Mouse (Mus musculus) megakaryocyte-erythroid progenitor cell, adult 5-6 weeks (primary cell): ENCODE measurements around the gene Snupn. TPM values are rescaled to one million over a fixed set of nuclear protein-coding genes. Genes with fewer than 3 reads are reported as not detected.
"Not testable (repeated sequence)": the region's sequence is repeated elsewhere in the genome, so short reads cannot be mapped to it uniquely, and the experiment has no call there.

Experiments used
- ATAC-seq: replicated peaks from 2 replicates; pipeline ENCODE4 v1.8.0; 2016; ENCODE audit warnings: mild to moderate bottlenecking, inconsistent platforms; ENCODE audit not compliant: severe bottlenecking, poor library complexity, low FRiP score, low TSS enrichment
- total RNA-seq, 2 experiments: library from RNA; stranded (forward) in 1 of 2; stranded (reverse) in 1 of 2; fragments of 200-1000, 215-1000 nt in 1 of 2; fragments of >200 nt in 1 of 2; fragmentation: Nextera tagmentation in 1 of 2; gene quantifications; 2 replicates each; pipeline ENCODE4 v1.2.3; 2014 to 2017

Snupn gene
- total RNA-seq, 2 experiments from 2014 or later: 15.5 to 20.2 TPM

- no peak; the same call in 1 of the 2 replicates for ATAC-seq
These were observed 44.7 kb downstream of the Snupn start for GRCm38 (mm10) chr9:56995198-56996027.

DNA sequence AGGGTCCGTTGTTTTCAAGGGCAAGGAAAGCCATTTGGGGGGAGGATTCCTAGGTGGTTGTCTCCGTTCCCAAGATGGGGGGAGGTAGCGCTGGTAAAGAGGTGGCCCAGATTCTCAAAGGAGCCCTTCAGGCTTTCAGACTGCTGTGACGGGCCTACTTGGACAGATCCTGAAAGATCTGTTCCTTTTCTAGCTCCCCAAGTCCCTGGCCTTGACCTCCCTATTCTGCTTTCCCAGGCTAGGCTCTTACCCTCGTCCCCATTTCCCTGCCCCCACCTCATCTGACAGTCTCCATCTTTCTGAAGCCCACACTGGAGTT is 45.3 kb downstream of the Snupn start:
- ATAC-seq: 0 out of 2 replicates have a peak, but pooled peaks have one; percentile 25

DNA sequence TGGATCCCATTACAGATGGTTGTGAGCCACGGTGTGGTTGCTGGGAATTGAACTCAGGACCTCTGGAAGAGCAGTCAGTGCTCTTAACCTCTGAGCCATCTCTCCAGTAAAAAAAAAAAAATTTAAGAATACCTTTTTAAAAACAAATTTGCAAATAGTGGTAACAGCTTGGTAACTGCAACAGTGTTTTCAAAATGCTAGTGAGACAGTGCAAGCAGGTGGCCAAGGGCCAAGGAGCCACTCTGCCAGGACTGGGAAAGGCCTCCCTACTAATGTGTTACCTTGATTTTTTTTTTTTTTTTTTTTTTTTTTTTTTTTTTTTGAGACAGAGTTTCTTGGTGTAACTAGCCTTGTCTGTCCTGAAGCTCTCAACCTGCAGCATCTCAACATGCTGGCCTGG is 46.5 kb downstream of the Snupn start:
- not testable (repeated sequence) for ATAC-seq

DNA sequence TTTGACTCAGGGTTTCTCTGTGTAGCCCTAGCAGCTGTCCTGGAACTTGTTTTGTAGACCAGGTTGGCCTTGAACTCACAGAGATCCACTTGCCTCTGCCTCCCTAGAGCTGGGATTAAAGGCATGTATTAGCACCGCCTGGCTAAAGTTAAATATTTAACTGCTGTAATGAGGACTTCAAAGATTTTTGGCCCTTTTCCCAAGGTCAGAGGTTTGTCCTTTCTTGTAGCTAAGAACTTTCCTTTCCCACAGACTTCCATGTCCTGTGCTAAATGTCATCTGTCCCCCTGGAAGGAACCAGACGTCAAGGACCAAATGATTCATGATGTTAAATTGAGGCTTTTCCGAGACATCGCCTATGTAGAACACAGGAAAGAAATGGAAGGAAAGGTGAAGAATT is 52.3 kb downstream of the Snupn start:
- no peak for ATAC-seq

GRCm38 (mm10) chr9:57012393-57012792 is 61.7 kb downstream of the Snupn start:
- ATAC-seq: no peak

GRCm38 (mm10) chr9:57012895-57013294 is 62.2 kb downstream of the Snupn start:
- ATAC-seq: no peak

GRCm38 (mm10) chr9:57013756-57014155 is 63.1 kb downstream of the Snupn start:
- no peak for ATAC-seq

DNA sequence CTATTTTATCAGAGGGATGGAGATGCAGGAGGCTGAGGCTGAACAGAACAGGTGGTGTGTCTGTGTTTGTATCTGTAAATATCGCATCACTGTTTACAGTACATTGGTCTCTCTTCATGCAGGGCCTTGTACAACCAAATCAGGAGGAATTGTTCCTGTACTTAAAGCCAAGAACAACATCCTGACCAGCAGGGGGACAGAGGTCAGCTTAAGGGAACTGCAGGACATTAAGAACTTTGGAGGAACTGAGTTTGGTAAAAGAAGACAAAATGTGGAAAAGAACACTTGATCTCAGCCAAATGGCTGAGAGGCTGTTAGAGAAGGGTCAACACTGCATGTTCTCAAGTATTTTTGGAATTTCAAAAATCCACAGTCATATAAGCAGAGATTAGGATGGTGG is 64.1 kb downstream of the Snupn start:
- ATAC-seq: no peak

DNA sequence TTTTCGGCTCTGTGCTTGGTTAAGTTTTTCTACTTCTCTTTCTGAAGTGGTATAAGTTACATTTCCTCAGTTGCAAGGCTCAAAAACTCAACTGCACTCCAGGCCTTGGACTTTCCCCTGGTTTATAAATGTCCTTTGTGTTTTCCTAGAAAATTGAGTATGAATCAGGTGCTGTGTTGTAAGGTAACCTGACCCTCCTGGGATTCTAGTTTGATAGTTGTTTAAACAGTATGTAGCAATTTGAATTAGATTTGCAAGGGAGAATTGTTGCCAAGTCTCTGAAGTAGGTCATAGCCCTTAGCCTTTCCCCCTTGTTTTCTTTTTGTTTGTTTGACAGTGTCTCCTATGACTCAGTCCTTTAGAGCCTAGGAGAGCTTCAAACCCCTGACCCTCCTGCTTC is 67.0 kb downstream of the Snupn start:
- ATAC-seq: no peak

GRCm38 (mm10) chr9:57031756-57032155 is 81.1 kb downstream of the Snupn start:
- ATAC-seq: no peak

Other genes starting within 250 kb of the Snupn start
- gene Lingo1, start 154.4 kb upstream of the Snupn start, total RNA-seq (2014; fragmentation: Nextera tagmentation): not detected in 2 replicates
- gene Lingo1, start 154.4 kb upstream of the Snupn start, total RNA-seq (2017): not detected in 2 replicates
- not detected in 2 replicates for gene Odf3l1, start 86.2 kb upstream of the Snupn start, total RNA-seq (2014; fragmentation: Nextera tagmentation)
- not detected in 2 replicates for gene Odf3l1, start 86.2 kb upstream of the Snupn start, total RNA-seq (2017)
- gene Cspg4, start 85.8 kb upstream of the Snupn start, total RNA-seq (2014; fragmentation: Nextera tagmentation): not detected in 2 replicates
- not detected in 2 replicates for gene Cspg4, start 85.8 kb upstream of the Snupn start, total RNA-seq (2017)
- 2.3 and 2.8 TPM in 2 replicates for gene Snx33, start 22.5 kb upstream of the Snupn start, total RNA-seq (2014; fragmentation: Nextera tagmentation)
- 1.9 and 3.4 TPM in 2 replicates for gene Snx33, start 22.5 kb upstream of the Snupn start, total RNA-seq (2017)
- gene Imp3, start 13.4 kb upstream of the Snupn start, total RNA-seq (2014; fragmentation: Nextera tagmentation): 118 and 148 TPM in 2 replicates
- 108 and 128 TPM in 2 replicates for gene Imp3, start 13.4 kb upstream of the Snupn start, total RNA-seq (2017)
- gene Ptpn9, start 44.0 kb downstream of the Snupn start, total RNA-seq (2014; fragmentation: Nextera tagmentation): 7.2 and 9.2 TPM in 2 replicates
- gene Ptpn9, start 44.0 kb downstream of the Snupn start, total RNA-seq (2017): 8.2 and 8.4 TPM in 2 replicates
- 65.6 and 111 TPM in 2 replicates for gene Sin3a, start 121.2 kb downstream of the Snupn start, total RNA-seq (2014; fragmentation: Nextera tagmentation)
- 108 and 111 TPM in 2 replicates for gene Sin3a, start 121.2 kb downstream of the Snupn start, total RNA-seq (2017)
- gene Man2c1, start 179.8 kb downstream of the Snupn start, total RNA-seq (2014; fragmentation: Nextera tagmentation): 83.6 and 95.2 TPM in 2 replicates
- 38.8 and 64.8 TPM in 2 replicates for gene Man2c1, start 179.8 kb downstream of the Snupn start, total RNA-seq (2017)
- gene Neil1, start 197.4 kb downstream of the Snupn start, total RNA-seq (2014; fragmentation: Nextera tagmentation): 12.2 and 12.5 TPM in 2 replicates
- 2.8 and 3.5 TPM in 2 replicates for gene Neil1, start 197.4 kb downstream of the Snupn start, total RNA-seq (2017)
- 103 and 234 TPM in 2 replicates for gene Commd4, start 207.5 kb downstream of the Snupn start, total RNA-seq (2014; fragmentation: Nextera tagmentation)
- 159 and 165 TPM in 2 replicates for gene Commd4, start 207.5 kb downstream of the Snupn start, total RNA-seq (2017)